Mouse (Mus musculus) embryonic facial prominence, embryonic 15.5 days (tissue): Measurements from ENCODE around the gene D2hgdh. TPM values are rescaled to one million over a fixed set of nuclear protein-coding genes. Genes with fewer than 3 reads are reported as not detected.
A peak's percentile ranks its signal among the peaks of the same experiment; 100 is the strongest.
"Not testable (repeated sequence)": the region's sequence is repeated elsewhere in the genome, so short reads cannot be mapped to it uniquely, and the experiment has no call there.

Experiments
- ATAC-seq: fragments of 200-750 bp; cut with Nextera tagmentation; 2 replicates; pipeline ENCODE4 v1.8.0; 2017; ENCODE audit warnings: low read depth, moderate TSS enrichment; ENCODE audit not compliant: insufficient number of reproducible peaks, low FRiP score, low TSS enrichment
- H3K27ac ChIP-seq: fragments of 300-500 bp; sonication (generic); replicated peaks from 2 replicates; pipeline ENCODE4 v1.5.1; 2015; ENCODE audit warnings: mild to moderate bottlenecking, inconsistent platforms
- H3K27me3 ChIP-seq: fragments of 300-500 bp; sonication (generic); 2 replicates; pipeline ENCODE4 v1.6.1; 2015; ENCODE audit warnings: inconsistent platforms
- H3K36me3 ChIP-seq: fragments of 300-500 bp; sonication (generic); 2 replicates; pipeline ENCODE4 v1.6.1; 2015; ENCODE audit warnings: mild to moderate bottlenecking, inconsistent platforms
- H3K4me1 ChIP-seq: fragments of 300-500 bp; sonication (generic); 2 replicates; pipeline ENCODE4 v1.6.1; 2015; ENCODE audit warnings: inconsistent platforms
- H3K4me2 ChIP-seq: fragments of 300-500 bp; sonication (generic); replicated peaks from 2 replicates; pipeline ENCODE4 v1.6.1; 2015; ENCODE audit warnings: mild to moderate bottlenecking, inconsistent platforms
- H3K4me3 ChIP-seq: fragments of 300-500 bp; sonication (generic); replicated peaks from 2 replicates; pipeline ENCODE4 v1.5.1; 2015; ENCODE audit warnings: mild to moderate bottlenecking, inconsistent platforms
- H3K9ac ChIP-seq: fragments of 300-500 bp; sonication (generic); 2 replicates; pipeline ENCODE4 v1.6.1; 2015; ENCODE audit warnings: inconsistent platforms
- H3K9me3 ChIP-seq: fragments of 300-500 bp; sonication (generic); replicated peaks from 2 replicates; pipeline ENCODE4 v1.6.1; 2016; ENCODE audit warnings: inconsistent platforms
- WGBS: fragments of 180-500 bp; shearing (Covaris S2); methylation state at CpG from one replicate; pipeline ENCODE4 v1.1.7; 2015; 5-methylcytosine and 5-hydroxymethylcytosine counted together
- polyA plus RNA-seq: library from polyadenylated mRNA; unstranded; fragments of >200 nt; fragmentation: Nextera tagmentation; extraction: Ambion mirVana; gene quantifications from 2 replicates; pipeline ENCODE4 v1.2.1, GENCODE M21; 2015

D2hgdh gene
- polyA plus RNA-seq, 1 experiment from 2014 or later = 18.8 TPM

DNA sequence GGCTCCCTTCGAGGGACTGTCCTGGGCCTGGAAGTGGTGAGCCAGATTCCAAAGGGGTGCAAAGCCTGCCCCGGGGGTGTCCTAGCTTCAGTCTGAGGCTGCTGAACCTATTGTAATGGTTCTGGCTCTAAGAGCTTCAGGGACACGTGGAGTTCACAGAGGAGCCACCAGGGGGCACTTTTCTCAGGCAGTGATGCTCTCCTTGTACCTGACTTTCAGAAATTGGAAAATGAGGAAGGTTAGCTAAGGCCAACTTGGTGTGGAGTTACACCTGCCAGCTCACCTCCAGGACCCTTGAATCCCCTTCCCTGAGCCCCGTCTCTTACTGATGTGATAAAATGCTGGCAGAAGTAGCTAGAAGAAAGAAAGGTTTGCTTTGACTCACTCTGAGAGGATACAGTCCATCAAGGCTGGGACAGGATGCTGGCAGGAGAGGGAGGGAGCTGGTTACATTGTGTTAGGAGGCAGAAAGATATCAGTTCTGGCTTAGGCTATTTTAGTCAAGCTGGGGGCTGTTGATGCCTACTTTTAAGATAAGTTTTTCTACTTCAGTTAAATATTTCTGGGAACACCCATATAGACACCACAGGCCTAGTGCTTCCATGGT, 8.1 kb downstream of the D2hgdh start:
- not testable (repeated sequence) for H3K4me3 ChIP-seq, H3K4me1 ChIP-seq, H3K9me3 ChIP-seq, ATAC-seq, H3K27me3 ChIP-seq, H3K27ac ChIP-seq, H3K9ac ChIP-seq, H3K4me2 ChIP-seq
- 62% methylated on average over 2 of the region's 4 CpGs for WGBS
- peaks cover 22% of the 10 kb centered on the region for H3K36me3 ChIP-seq

DNA sequence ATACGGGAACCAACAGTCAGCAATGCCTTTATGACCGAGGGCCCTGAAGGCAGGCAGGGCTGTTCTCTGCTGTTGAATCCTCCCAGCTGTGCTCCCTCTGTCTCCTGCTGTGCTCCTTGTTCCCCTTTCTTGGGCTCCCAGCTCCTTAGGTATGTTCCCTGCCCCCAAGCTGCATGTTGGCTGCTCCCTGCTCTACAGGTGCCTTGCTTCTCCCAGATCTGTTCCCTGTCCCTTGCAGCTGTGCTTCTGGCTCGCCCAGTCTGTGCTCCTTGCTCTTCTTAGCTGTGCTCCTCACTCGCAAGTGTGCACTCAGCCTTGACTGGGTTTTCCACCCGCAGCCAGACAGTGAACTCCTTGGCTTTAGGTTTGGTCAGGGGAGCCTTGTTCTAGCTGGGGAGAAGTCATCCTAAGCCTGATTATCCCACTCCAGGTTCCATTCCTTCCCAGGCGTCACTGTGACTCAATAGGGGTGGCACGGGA, 10.0 kb downstream of the D2hgdh start:
- Histone ChIP-seq H3K4me1 (no peaks in the 10 kb centered on the region), H3K4me2 (no peak overlapping the region), H3K9me3 (no peaks in the 10 kb centered on the region), H3K36me3 (peaks cover 23% of the 10 kb centered on the region), H3K4me3 (no peak overlapping the region), H3K27me3 (no peaks in the 10 kb centered on the region), H3K27ac (no peak overlapping the region), H3K9ac (no peak overlapping the region)
- 82% methylated on average over 7 of the region's 7 CpGs for WGBS
- no peak for ATAC-seq

DNA sequence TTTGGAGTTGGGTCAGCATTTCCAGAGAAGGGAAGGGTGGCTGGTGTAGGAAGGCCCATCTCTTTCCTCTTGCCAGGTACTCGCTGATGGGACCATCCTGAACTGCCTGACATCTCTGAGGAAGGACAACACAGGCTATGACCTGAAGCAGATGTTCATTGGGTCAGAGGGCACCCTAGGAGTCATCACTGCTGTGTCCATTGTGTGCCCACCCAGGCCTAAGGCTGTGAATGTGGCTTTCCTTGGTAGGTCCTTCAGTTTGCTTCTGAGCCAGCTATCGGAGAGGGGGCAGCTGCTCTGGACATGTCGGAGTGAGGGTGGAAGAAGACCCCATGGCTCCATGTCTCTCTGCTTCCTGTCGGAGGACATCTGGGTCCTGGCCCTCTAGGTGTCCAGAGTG, 10.5 kb downstream of the D2hgdh start:
- no peaks in the 10 kb centered on the region for H3K4me1 ChIP-seq
- H3K4me2 ChIP-seq = no peak overlapping the region
- no peaks in the 10 kb centered on the region for H3K27me3 ChIP-seq
- WGBS = 87% methylated on average over 4 of the region's 4 CpGs
- no peak for ATAC-seq
- no peak overlapping the region for H3K4me3 ChIP-seq
- no peaks in the 10 kb centered on the region for H3K9me3 ChIP-seq
- no peak overlapping the region for H3K9ac ChIP-seq
- no peak overlapping the region for H3K27ac ChIP-seq
- peaks cover 21% of the 10 kb centered on the region for H3K36me3 ChIP-seq

DNA sequence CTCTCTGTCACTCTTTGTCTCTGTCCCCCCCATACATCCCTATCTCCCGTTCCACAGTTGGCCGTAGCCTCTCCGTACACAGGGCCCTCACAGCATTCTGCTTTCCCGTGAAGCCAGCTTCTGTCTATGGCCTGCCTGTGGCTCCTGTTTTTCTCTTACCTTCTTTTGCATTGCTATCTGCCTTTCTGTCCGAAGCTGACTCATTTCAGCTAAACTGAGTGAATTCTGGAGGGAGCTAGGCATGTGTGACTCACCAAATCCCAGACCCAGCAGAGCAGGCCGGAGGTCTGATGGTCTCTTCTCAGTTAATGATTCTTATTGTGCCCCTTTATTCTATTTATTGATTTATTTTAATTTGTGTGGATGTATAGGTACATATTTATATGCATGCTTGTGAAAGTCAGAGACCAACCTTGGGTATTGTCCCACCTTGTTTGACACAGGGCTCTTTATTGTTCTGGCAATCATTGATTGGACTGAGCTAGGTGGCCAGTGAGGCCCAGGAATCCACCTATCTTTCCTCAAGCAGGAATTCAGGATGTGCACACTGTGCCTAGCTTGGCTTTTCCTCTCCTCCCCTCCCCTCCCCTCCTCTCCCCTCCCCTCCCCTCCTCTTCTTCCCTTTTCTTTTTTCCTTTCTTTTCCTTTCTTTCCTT, 11.3 kb downstream of the D2hgdh start:
- Histone ChIP-seq H3K27ac (no peak overlapping the region), H3K4me2 (no peak overlapping the region), H3K27me3 (no peaks in the 10 kb centered on the region), H3K36me3 (peaks cover 21% of the 10 kb centered on the region), H3K9me3 (no peaks in the 10 kb centered on the region), H3K4me1 (no peaks in the 10 kb centered on the region), H3K4me3 (no peak overlapping the region), H3K9ac (no peak overlapping the region)
- no peak for ATAC-seq
- WGBS = 89% methylated on average over 6 of the region's 6 CpGs

DNA sequence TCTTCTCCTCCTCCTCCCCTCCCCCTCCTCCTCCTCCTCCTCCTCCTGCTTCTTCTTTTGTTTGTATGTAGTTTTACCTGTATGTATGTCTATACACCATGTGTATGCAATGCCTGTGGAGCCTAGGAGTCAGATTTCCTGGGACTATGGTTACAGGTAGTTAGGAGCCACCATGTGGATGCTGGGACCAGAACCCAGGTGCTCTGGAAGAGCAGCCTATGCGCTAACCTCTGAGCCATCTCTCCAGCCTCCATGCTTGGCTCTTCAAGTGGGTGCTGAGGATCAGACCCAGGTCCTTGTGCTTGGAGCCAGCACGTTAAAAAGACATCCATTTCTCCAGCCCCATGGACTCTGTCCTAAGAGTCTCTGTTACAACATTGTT, 11.8 kb downstream of the D2hgdh start:
- WGBS = 88% methylated on average over 2 of the region's 2 CpGs
- Histone ChIP-seq H3K4me1 (no peaks in the 10 kb centered on the region), H3K9ac (no peak overlapping the region), H3K4me2 (no peak overlapping the region), H3K4me3 (no peak overlapping the region), H3K27ac (no peak overlapping the region), H3K27me3 (no peaks in the 10 kb centered on the region), H3K36me3 (peaks cover 21% of the 10 kb centered on the region), H3K9me3 (no peaks in the 10 kb centered on the region)
- no peak for ATAC-seq

DNA sequence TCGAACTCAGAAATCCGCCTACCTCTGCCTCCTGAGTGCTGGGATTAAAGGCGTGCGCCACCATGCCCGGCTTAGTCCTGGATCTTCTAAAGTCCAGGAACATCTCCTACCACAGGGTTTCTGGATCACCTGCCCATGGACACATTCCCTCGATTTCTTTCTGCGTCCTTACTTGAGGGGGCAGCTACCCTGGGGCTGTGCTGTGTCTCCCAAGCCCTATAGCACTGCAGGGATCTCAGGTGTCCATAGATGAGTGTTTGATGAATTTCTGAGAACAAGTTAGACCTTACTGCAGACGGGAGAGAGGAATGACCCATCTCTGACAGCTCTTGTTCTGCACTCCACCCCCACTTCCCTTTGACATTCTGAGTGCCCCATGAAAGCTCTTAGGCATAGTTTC, 12.6 kb downstream of the D2hgdh start:
- peaks cover 21% of the 10 kb centered on the region for H3K36me3 ChIP-seq
- H3K9ac ChIP-seq = no peak overlapping the region
- H3K27ac ChIP-seq = no peak overlapping the region
- no peak overlapping the region for H3K4me3 ChIP-seq
- WGBS = 94% methylated on average over 8 of the region's 8 CpGs
- H3K4me2 ChIP-seq = no peak overlapping the region
- H3K27me3 ChIP-seq = no peaks in the 10 kb centered on the region
- no peaks in the 10 kb centered on the region for H3K4me1 ChIP-seq
- H3K9me3 ChIP-seq = no peaks in the 10 kb centered on the region
- ATAC-seq = no peak

DNA sequence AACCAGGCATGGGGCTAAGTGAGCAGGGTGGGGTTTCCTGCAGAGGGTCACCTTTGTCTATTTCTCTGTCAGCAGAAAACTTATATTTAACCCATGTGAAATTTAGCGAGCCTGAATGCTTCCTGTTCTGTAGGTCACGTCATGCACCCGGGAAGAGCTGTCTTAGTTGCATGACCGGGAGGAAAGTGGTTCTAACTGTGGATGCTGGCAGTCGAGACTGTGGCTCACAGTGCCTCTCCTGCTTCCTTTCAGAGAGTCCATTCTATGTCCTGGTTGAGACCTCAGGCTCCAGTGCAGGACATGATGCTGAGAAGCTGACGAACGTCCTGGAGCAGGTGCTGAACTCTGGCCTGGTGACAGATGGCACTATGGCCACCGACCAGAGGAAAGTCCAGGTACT, 13.9 kb downstream of the D2hgdh start:
- H3K9ac ChIP-seq, ATAC-seq, H3K4me3 ChIP-seq, H3K27me3 ChIP-seq, H3K4me1 ChIP-seq, H3K9me3 ChIP-seq, H3K4me2 ChIP-seq, H3K27ac ChIP-seq: not testable (repeated sequence)
- peaks cover 21% of the 10 kb centered on the region for H3K36me3 ChIP-seq
- 92% methylated on average over 8 of the region's 8 CpGs for WGBS

DNA sequence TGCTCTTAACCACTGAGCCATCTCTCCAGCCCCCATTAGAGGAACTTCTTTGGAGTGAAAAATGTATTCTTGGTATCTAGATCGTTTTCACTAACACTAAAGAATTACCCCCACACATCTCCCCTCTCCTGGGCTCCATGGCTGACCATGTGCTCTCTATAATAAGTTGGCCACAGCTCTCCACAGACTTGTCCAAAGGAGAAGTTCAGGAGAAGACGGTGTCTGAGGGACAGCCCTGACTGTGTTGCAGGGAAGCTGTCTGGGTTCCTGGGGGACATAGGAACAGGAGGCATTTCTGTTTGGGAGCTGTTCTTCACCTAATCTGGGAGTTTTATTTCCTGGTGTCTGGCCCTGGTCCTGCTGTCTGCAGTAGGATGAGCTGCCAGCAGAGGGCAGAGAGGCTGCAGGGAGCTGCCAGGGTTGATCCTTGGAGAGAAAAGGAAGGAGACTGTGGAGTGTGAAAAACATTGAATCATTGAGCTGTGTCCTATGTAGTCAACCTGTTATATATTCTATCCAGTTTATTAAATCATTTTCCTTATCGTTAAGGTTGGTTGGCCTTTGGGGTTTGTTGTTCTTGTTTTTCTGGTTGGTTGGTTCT, 21.2 kb downstream of the D2hgdh start:
- not testable (repeated sequence) for H3K36me3 ChIP-seq, H3K9me3 ChIP-seq, H3K4me3 ChIP-seq, H3K9ac ChIP-seq, H3K27ac ChIP-seq, H3K4me1 ChIP-seq, H3K27me3 ChIP-seq, H3K4me2 ChIP-seq, ATAC-seq
- 80% methylated on average over 2 of the region's 3 CpGs for WGBS

DNA sequence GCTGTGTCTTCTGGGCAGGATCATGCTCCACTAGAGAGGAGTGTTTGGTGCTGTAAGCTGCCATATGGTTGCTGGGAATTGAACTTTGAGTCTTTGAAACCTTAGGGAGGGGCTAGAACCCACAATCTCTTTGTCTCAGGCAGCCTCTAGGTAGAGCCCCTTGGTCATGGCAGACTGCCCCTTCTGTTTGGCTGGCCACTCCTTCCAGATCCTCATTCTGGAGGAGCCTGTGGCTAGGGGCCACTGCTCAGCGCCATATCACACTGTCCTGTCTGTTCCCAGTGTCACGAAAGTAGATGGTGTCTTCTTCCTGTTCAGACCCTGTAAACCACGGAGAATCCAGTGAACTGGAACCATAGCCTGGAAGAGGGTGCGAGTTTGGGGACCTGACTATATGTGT, 31.1 kb downstream of the D2hgdh start:
- not testable (repeated sequence) for H3K4me3 ChIP-seq, H3K4me2 ChIP-seq, H3K9me3 ChIP-seq, H3K27ac ChIP-seq, H3K4me1 ChIP-seq, H3K9ac ChIP-seq, H3K36me3 ChIP-seq, H3K27me3 ChIP-seq
- WGBS = 85% methylated on average over 4 of the region's 4 CpGs
- 0 out of 2 replicates have a peak, but pooled peaks have one; percentile 39 for ATAC-seq

DNA sequence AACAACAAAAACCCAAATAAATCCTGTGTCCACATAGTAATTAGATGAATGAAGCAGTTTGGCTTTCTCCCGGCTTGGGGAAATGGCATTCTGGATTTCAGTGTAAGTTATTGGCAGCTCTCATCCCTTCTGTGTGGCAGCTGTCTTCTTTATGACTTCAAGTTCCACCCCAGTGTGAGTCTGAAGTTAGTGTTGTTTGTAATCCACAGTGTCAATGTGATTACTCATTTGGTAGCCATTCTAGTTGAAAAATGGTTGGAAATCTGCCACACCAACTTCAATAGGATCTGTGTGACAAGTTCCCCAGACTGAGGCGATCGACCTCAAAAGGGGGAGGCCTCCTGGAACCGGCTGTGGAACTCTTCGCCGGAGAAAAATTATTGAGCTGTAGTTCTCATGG, 32.7 kb downstream of the D2hgdh start:
- Histone ChIP-seq H3K4me3 (no peak overlapping the region), H3K4me1 (no peaks in the 10 kb centered on the region), H3K9me3 (no peaks in the 10 kb centered on the region), H3K27ac (no peak overlapping the region), H3K27me3 (no peaks in the 10 kb centered on the region), H3K4me2 (no peak overlapping the region), H3K36me3 (no peaks in the 10 kb centered on the region), H3K9ac (no peak overlapping the region)
- 80% methylated on average over 6 of the region's 6 CpGs for WGBS
- ATAC-seq = no peak

DNA sequence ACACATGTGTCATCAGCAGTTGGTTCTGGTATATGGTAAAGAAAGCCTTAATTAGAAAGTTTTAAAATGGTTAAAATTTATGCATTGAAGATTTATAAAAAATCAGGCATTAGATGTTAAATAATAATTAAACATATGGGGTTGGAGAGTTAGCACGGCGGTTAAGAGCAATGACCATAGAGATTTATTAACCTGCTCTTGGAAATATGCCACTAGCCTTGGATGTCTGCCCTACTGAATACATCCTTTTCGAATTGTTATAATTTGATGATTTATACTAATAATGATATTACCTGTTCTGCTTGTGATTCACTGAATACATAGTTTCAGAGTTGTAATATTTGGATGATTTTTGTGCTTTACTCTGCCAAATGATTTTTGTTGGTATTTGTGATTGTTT, 33.3 kb downstream of the D2hgdh start:
- H3K9ac ChIP-seq = no peak overlapping the region
- H3K4me1 ChIP-seq = no peaks in the 10 kb centered on the region
- H3K36me3 ChIP-seq = no peaks in the 10 kb centered on the region
- ATAC-seq = no peak
- H3K27ac ChIP-seq = no peak overlapping the region
- H3K27me3 ChIP-seq = no peaks in the 10 kb centered on the region
- no peak overlapping the region for H3K4me2 ChIP-seq
- no peaks in the 10 kb centered on the region for H3K9me3 ChIP-seq
- WGBS = 85% methylated on average over 3 of the region's 3 CpGs
- H3K4me3 ChIP-seq = no peak overlapping the region

DNA sequence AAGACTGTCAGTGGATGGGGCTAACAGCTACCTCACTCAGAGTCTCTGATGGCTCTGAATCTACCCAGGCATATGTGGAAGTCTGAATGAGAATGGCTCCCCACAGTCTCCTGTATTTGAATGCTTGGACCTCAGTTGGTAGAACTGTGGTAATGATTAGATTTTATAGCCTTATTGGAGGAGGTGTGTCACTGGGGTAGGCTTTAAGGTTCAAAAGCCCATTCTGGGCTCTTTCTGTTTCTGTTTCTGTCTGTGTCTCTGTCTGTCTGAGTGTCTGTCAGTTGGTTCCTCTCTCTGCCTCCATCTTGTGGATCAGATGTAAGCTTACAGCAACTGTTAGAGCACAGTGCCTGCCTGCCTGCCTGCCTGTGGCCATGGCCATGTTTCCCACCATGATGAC, 34.9 kb downstream of the D2hgdh start:
- Histone ChIP-seq H3K4me2 (no peak overlapping the region), H3K9me3 (no peaks in the 10 kb centered on the region), H3K27me3 (no peaks in the 10 kb centered on the region), H3K4me1 (no peaks in the 10 kb centered on the region), H3K4me3 (no peak overlapping the region), H3K27ac (no peak overlapping the region), H3K9ac (no peak overlapping the region), H3K36me3 (no peaks in the 10 kb centered on the region)
- no peak for ATAC-seq
